Mouse (Mus musculus) kidney, embryonic 14.5 days (tissue): Measurements from ENCODE around the gene Cdkn2aipnl. TPM values are rescaled to one million over a fixed set of nuclear protein-coding genes. Genes with fewer than 3 reads are reported as not detected.

Source experiments
- ATAC-seq: fragments of 200-750 bp; cut with Nextera tagmentation; 2 replicates; pipeline ENCODE4 v1.8.0; 2017; ENCODE audit warnings: moderate number of reproducible peaks, mild to moderate bottlenecking, moderate TSS enrichment, moderate library complexity; ENCODE audit not compliant: low FRiP score, low TSS enrichment
- H3K27ac ChIP-seq: fragments of 300-500 bp; sonication (generic); 2 replicates; pipeline ENCODE4 v1.5.1; 2014; ENCODE audit warnings: low read depth, mild to moderate bottlenecking, low read length, moderate library complexity, mixed read lengths
- H3K27me3 ChIP-seq: fragments of 300-500 bp; sonication (generic); 2 replicates; pipeline ENCODE4 v1.6.1; 2014; ENCODE audit warnings: mild to moderate bottlenecking, low read length; ENCODE audit not compliant: control insufficient read depth, insufficient read depth
- H3K36me3 ChIP-seq: fragments of 300-500 bp; sonication (generic); 2 replicates; pipeline ENCODE4 v1.6.1; 2014; ENCODE audit warnings: low read length, mixed read lengths; ENCODE audit not compliant: control insufficient read depth, insufficient read depth
- H3K4me1 ChIP-seq: fragments of 300-500 bp; sonication (generic); 2 replicates; pipeline ENCODE4 v1.6.1; 2014; ENCODE audit warnings: low read length, mixed read lengths; ENCODE audit not compliant: control insufficient read depth, insufficient read depth
- H3K4me2 ChIP-seq: fragments of 300-500 bp; sonication (generic); replicated peaks from 2 replicates; pipeline ENCODE4 v1.6.1; 2014; ENCODE audit warnings: low read depth, mild to moderate bottlenecking, low read length
- H3K4me3 ChIP-seq: fragments of 300-500 bp; sonication (generic); 2 replicates; pipeline ENCODE4 v1.5.1; 2014; ENCODE audit warnings: mild to moderate bottlenecking, low read length
- H3K9ac ChIP-seq: fragments of 300-500 bp; sonication (generic); 2 replicates; pipeline ENCODE4 v1.6.1; 2014; ENCODE audit warnings: low read depth, mild to moderate bottlenecking, low read length, moderate library complexity
- H3K9me3 ChIP-seq: fragments of 300-500 bp; sonication (generic); 2 replicates; pipeline ENCODE4 v1.6.1; 2016; ENCODE audit warnings: low read length; ENCODE audit not compliant: control insufficient read depth
- WGBS: fragments of 180-500 bp; shearing (Covaris S2); extraction: QIAGEN DNeasy Blood & Tissue Kit; methylation state at CpG from one replicate; pipeline ENCODE4 v1.1.7; 2014; 5-methylcytosine and 5-hydroxymethylcytosine counted together
- polyA plus RNA-seq: library from polyadenylated mRNA; unstranded; fragments of >200 nt; fragmentation: Nextera tagmentation; extraction: Ambion mirVana; gene quantifications from 2 replicates; pipeline ENCODE4 v1.2.1, GENCODE M21; 2014

Cdkn2aipnl gene
- polyA plus RNA-seq = 87.9 and 104 TPM in 2 replicates

DNA sequence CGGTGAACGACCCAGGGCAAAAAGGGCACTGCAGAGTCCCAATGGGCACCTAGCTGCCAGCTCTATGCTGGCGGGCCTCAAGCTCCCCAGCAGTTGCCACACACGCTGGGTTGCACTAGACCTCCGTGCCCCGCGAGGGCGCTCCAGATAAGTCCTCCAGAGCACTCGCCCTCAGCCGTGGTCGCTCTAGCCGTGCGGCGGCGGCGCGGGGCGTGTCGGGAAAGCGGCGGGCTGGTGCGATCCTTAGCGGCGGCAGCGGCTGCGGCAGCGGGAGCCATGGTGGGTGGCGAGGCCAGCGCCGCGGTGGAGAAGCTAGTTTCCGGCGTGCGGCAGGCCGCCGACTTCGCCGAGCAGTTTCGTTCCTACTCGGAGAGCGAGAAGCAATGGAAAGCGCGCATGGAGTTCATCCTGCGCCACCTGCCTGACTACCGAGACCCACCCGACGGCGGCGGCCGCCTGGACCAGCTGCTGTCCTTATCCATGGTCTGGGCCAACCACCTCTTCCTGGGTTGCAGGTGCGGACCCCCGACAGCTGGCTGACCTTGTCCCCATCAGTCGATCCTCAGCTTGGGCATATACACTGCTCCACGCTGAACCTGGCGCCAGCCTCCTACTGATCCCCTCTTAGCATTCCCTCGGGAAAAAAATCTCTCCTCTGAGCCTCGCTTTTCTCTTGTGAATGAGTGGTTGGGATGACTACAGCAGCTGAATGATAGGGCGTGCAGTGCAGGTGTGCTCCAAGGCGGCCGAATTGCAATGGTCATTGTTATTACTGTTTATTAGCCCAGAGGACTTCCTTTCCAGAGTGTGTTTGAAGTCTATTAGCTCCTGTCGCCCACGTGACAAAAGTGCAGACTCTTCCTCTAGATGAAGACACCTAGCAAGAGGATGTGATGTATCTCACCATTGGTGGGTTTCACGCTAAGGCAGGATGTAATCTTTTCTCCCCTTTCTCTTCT is at the start of gene Cdkn2aipnl:
TSS of gene Cdkn2aipnl (plus strand) at position 219 of the 959 bp plus-strand sequence.
- H3K4me1 ChIP-seq = peaks cover 4% of the 10 kb centered on the region; the same call in 1 of the 2 replicates
- peak within 1 kb of the TSS; percentile 67 for H3K4me3 ChIP-seq
- ATAC-seq = peak; percentile 96
- peak within 1 kb of the TSS; percentile 63 for H3K4me2 ChIP-seq
- H3K9ac ChIP-seq = peak within 1 kb of the TSS; percentile 64
- WGBS = 2% methylated on average over 61 of the region's 63 CpGs
- peaks cover 25% of the 10 kb centered on the region for H3K36me3 ChIP-seq
- 0 out of 2 replicates have a peak within 1 kb of the TSS, but pooled peaks have one; percentile 3 for H3K27ac ChIP-seq
- no peaks in the 10 kb centered on the region for H3K9me3 ChIP-seq
- no peaks in the 10 kb centered on the region for H3K27me3 ChIP-seq

DNA sequence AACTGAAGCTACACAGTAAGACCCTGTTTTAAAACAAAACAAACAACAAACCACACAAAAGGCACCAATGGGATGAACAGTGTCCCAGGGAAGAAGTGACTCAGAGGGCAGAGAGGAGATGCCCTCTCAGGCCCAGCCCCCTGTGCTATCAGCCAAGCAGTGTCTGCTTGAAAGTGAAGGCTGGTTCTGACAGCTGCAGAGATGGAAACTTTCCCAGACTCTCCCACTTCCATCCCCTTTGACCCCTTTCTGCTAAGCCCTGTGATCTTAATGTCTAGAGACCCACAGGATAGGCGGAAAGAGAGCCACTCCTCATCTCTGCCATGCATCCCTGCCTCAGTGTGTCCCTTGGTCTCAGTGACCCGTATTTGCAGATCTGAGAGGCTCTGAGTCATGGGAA is 49.5 kb upstream of the Cdkn2aipnl start:
- Histone ChIP-seq H3K27me3 (no peaks in the 10 kb centered on the region), H3K9me3 (no peaks in the 10 kb centered on the region), H3K27ac (no peak overlapping the region), H3K4me3 (no peak overlapping the region), H3K4me2 (no peak overlapping the region), H3K9ac (no peak overlapping the region), H3K36me3 (no peaks in the 10 kb centered on the region), H3K4me1 (peaks cover 10% of the 10 kb centered on the region; the same call in 1 of the 2 replicates)
- 0 out of 2 replicates have a peak, but pooled peaks have one; percentile 20 for ATAC-seq
- WGBS = 27% methylated on average over 2 of the region's 2 CpGs

GRCm38 (mm10) chr11:51918576-51918975 is 48.9 kb upstream of the Cdkn2aipnl start:
- H3K9me3 ChIP-seq = no peaks in the 10 kb centered on the region
- 91% methylated on average over 2 of the region's 2 CpGs for WGBS
- H3K27ac ChIP-seq = no peak overlapping the region
- H3K36me3 ChIP-seq = no peaks in the 10 kb centered on the region
- H3K4me3 ChIP-seq = no peak overlapping the region
- ATAC-seq = no peak
- H3K27me3 ChIP-seq = no peaks in the 10 kb centered on the region
- H3K4me2 ChIP-seq = no peak overlapping the region
- H3K4me1 ChIP-seq = peaks cover 10% of the 10 kb centered on the region; the same call in 1 of the 2 replicates
- no peak overlapping the region for H3K9ac ChIP-seq

GRCm38 (mm10) chr11:51921355-51922125 is 45.9 kb upstream of the Cdkn2aipnl start:
- no peaks in the 10 kb centered on the region for H3K9me3 ChIP-seq
- H3K27me3 ChIP-seq = no peaks in the 10 kb centered on the region
- no peak overlapping the region for H3K9ac ChIP-seq
- no peak overlapping the region for H3K27ac ChIP-seq
- ATAC-seq = no peak
- H3K36me3 ChIP-seq = no peaks in the 10 kb centered on the region
- no peak overlapping the region for H3K4me2 ChIP-seq
- WGBS = 66% methylated on average over 8 of the region's 8 CpGs
- 0 out of 2 replicates have a peak, but pooled peaks cover 3% of the 10 kb centered on the region for H3K4me1 ChIP-seq
- no peak overlapping the region for H3K4me3 ChIP-seq

- no peak overlapping the region for H3K4me3 ChIP-seq
- H3K4me1 ChIP-seq = no peaks in the 10 kb centered on the region
- H3K4me2 ChIP-seq = no peak overlapping the region
- no peaks in the 10 kb centered on the region for H3K36me3 ChIP-seq
- H3K27ac ChIP-seq = no peak overlapping the region
- ATAC-seq = no peak
- H3K27me3 ChIP-seq = no peaks in the 10 kb centered on the region
- WGBS = 77% methylated on average over 3 of the region's 3 CpGs
- no peak overlapping the region for H3K9ac ChIP-seq
- H3K9me3 ChIP-seq = no peaks in the 10 kb centered on the region
These were observed 45.0 kb upstream of the Cdkn2aipnl start for GRCm38 (mm10) chr11:51922421-51922841.

DNA sequence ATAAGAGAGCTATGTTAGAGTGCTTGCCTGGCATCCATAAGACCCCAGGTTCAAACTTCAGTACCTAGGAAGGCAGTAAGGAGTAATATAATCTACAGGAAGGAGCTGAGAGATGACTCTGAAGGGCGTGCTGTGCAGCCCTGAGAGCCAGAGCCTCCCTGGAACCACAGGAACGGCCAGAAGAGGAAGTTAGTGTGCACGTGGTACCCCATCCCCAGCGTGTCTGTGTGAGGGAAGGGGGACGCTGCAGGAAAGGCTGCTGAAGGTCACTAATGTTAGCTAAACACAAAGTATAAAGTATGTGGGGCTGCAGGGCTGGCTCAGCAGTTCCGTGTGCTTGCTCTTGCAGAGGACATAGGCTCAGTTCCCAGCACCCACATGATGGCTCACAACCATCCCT is 41.9 kb upstream of the Cdkn2aipnl start:
- H3K9ac ChIP-seq = no peak overlapping the region

GRCm38 (mm10) chr11:51926385-51926784 is 41.1 kb upstream of the Cdkn2aipnl start:
- Histone ChIP-seq H3K36me3 (no peaks in the 10 kb centered on the region), H3K4me1 (no peaks in the 10 kb centered on the region), H3K27ac (no peak overlapping the region), H3K4me2 (no peak overlapping the region), H3K4me3 (no peak overlapping the region), H3K27me3 (no peaks in the 10 kb centered on the region), H3K9ac (no peak overlapping the region), H3K9me3 (no peaks in the 10 kb centered on the region)
- 87% methylated on average over 1 of the region's 1 CpGs for WGBS
- ATAC-seq = no peak

More for the DNA sequence above, 41.9 kb upstream of the Cdkn2aipnl start:
- Histone ChIP-seq H3K4me2 (no peak overlapping the region), H3K4me1 (no peaks in the 10 kb centered on the region), H3K27ac (no peak overlapping the region), H3K36me3 (no peaks in the 10 kb centered on the region), H3K9me3 (no peaks in the 10 kb centered on the region), H3K27me3 (no peaks in the 10 kb centered on the region), H3K4me3 (no peak overlapping the region)
- ATAC-seq = no peak
- WGBS = 67% methylated on average over 6 of the region's 6 CpGs

GRCm38 (mm10) chr11:51927106-51927505 is 40.4 kb upstream of the Cdkn2aipnl start:
- Histone ChIP-seq H3K4me1 (no peaks in the 10 kb centered on the region), H3K9ac (no peak overlapping the region), H3K36me3 (no peaks in the 10 kb centered on the region), H3K4me2 (no peak overlapping the region), H3K27ac (no peak overlapping the region), H3K27me3 (no peaks in the 10 kb centered on the region), H3K4me3 (no peak overlapping the region), H3K9me3 (no peaks in the 10 kb centered on the region)
- 85% methylated on average over 2 of the region's 2 CpGs for WGBS
- ATAC-seq = no peak
